Mouse (Mus musculus): ENCODE data around the gene Rhobtb1.

- no peak for TF ChIP-seq CTCF (conservative IDR thresholded peaks at IDR 0.05; ENCODE audit: low read length)
- no peak for TF ChIP-seq POU5F1 (IDR thresholded peaks at IDR 0.05; ENCODE audit: borderline replicate concordance, low read length)
Observed at GRCm38 (mm10) chr10:69187773-69188443, 36.7 kb downstream of the Rhobtb1 start.
